In genomic region chr3:102197746-102198145, GRCm38 (mm10) we compare ENCODE assay signal across 13 mouse cellular contexts. TPM values are rescaled to one million over a fixed set of nuclear protein-coding genes. Genes with fewer than 3 reads are reported as not detected.
DNase-seq lines count a peak whose midpoint lies in the region; ATAC-seq lines count a peak whose summit lies in the region.
"Had no signal": no experiment of that assay in that cellular context is flagged by ENCODE, and none has a peak within 500 bp of the region (broad histone marks: within the 10 kb centered on the region; RNA-seq: fewer than 3 reads in every experiment).

No protein-coding gene starts in this region.

- H3K36me3 ChIP-seq in heart, embryonic 16.5 days (ENCODE audit: control insufficient read depth, insufficient read depth): no peaks in the 10 kb centered on the region
- no peaks in the 10 kb centered on the region for H3K36me3 ChIP-seq in midbrain, embryonic 10.5 days
- H3K36me3 ChIP-seq in midbrain, embryonic 13.5 days: no peaks in the 10 kb centered on the region
- no peaks in the 10 kb centered on the region for H3K36me3 ChIP-seq in intestine, embryonic 16.5 days (ENCODE audit: control insufficient read depth, insufficient read depth, low read length)
- H3K36me3 ChIP-seq: midbrain, embryonic 12.5 days had no signal

- H3K4me2 ChIP-seq in heart, embryonic 16.5 days (ENCODE audit: low read depth, low read length): no peak overlapping the region; the same call in 1 of the 2 replicates
- no peak overlapping the region for H3K4me2 ChIP-seq in midbrain, embryonic 13.5 days (replicated peaks)
- H3K4me2 ChIP-seq in intestine, embryonic 16.5 days (ENCODE audit: low read depth, low read length): no peak overlapping the region
- H3K4me2 ChIP-seq: midbrain, embryonic 12.5 days had no signal

- 21% methylated on average over 5 of the region's 5 CpGs for WGBS in heart, embryonic 16.5 days
- WGBS in midbrain, embryonic 10.5 days: 11% methylated on average over 5 of the region's 5 CpGs
- 20% methylated on average over 5 of the region's 5 CpGs for WGBS in midbrain, embryonic 13.5 days
- 17% methylated on average over 5 of the region's 5 CpGs for WGBS in intestine, embryonic 16.5 days

- H3K9ac ChIP-seq in heart, embryonic 16.5 days (ENCODE audit: low read length): no peak overlapping the region
- H3K9ac ChIP-seq in midbrain, embryonic 13.5 days (replicated peaks): no peak overlapping the region
- no peak overlapping the region for H3K9ac ChIP-seq in intestine, embryonic 16.5 days (ENCODE audit: low read depth, low read length)
- H3K9ac ChIP-seq: midbrain, embryonic 12.5 days had no signal

- H3K27ac ChIP-seq in heart, embryonic 16.5 days (ENCODE audit: low read length): peak overlapping the region; percentile 18; the same call in 1 of the 2 replicates
- H3K27ac ChIP-seq in midbrain, embryonic 10.5 days (replicated peaks): no peak overlapping the region; the same call in 1 of the 2 replicates
- H3K27ac ChIP-seq in midbrain, embryonic 13.5 days: no peak overlapping the region
- H3K27ac ChIP-seq in intestine, embryonic 16.5 days (ENCODE audit: low read length): peak overlapping the region; percentile 52
- H3K27ac ChIP-seq: midbrain, embryonic 12.5 days had no signal

- no peaks in the 10 kb centered on the region for H3K27me3 ChIP-seq in heart, embryonic 16.5 days (ENCODE audit: control insufficient read depth, insufficient read depth, low read length)
- peaks cover 98% of the 10 kb centered on the region for H3K27me3 ChIP-seq in midbrain, embryonic 10.5 days (ENCODE audit: low read depth, poor library complexity, severe bottlenecking)
- H3K27me3 ChIP-seq in midbrain, embryonic 13.5 days: peaks cover 80% of the 10 kb centered on the region
- H3K27me3 ChIP-seq in intestine, embryonic 16.5 days (replicated peaks; ENCODE audit: control insufficient read depth, insufficient read depth, low read length): no peaks in the 10 kb centered on the region

- no peak overlapping the region for H3K4me3 ChIP-seq in heart, embryonic 16.5 days (ENCODE audit: low read length)
- no peak overlapping the region for H3K4me3 ChIP-seq in midbrain, embryonic 10.5 days
- no peak overlapping the region for H3K4me3 ChIP-seq in midbrain, embryonic 13.5 days (replicated peaks)
- no peak overlapping the region for H3K4me3 ChIP-seq in intestine, embryonic 16.5 days (ENCODE audit: low read length)
- H3K4me3 ChIP-seq: midbrain, embryonic 12.5 days had no signal

- no peaks in the 10 kb centered on the region for H3K9me3 ChIP-seq in heart, embryonic 16.5 days (replicated peaks; ENCODE audit: control insufficient read depth, low read length)
- H3K9me3 ChIP-seq in midbrain, embryonic 10.5 days (replicated peaks): no peaks in the 10 kb centered on the region
- no peaks in the 10 kb centered on the region for H3K9me3 ChIP-seq in midbrain, embryonic 13.5 days
- H3K9me3 ChIP-seq in intestine, embryonic 16.5 days (ENCODE audit: control insufficient read depth, low read length): no peaks in the 10 kb centered on the region
- H3K9me3 ChIP-seq: midbrain, embryonic 12.5 days had no signal

- H3K4me1 ChIP-seq in heart, embryonic 16.5 days (ENCODE audit: control insufficient read depth, insufficient read depth, low read length): peaks cover 62% of the 10 kb centered on the region
- H3K4me1 ChIP-seq in midbrain, embryonic 10.5 days: peaks cover 83% of the 10 kb centered on the region
- H3K4me1 ChIP-seq in midbrain, embryonic 13.5 days (replicated peaks): peaks cover 29% of the 10 kb centered on the region
- peaks cover 66% of the 10 kb centered on the region for H3K4me1 ChIP-seq in intestine, embryonic 16.5 days (ENCODE audit: control insufficient read depth, insufficient read depth, low read length)

- no peak for DNase-seq in heart, postnatal 25 days (ENCODE audit: low spot score)
- DNase-seq in midbrain, embryonic 10.5 days (ENCODE audit: low spot score): peak; percentile 33
- peak; percentile 24 for DNase-seq in skeletal muscle tissue, adult 2 months (ENCODE audit: low read depth, low spot score)
- DNase-seq in layer of hippocampus, adult 8-10 months (ENCODE audit: low spot score in 2 of 2): no peak
- no peak for DNase-seq in urinary bladder, postnatal 4 days (ENCODE audit: low spot score in 2 of 2)
- DNase-seq: adrenal gland, adult 8-10 months; right cerebral cortex, postnatal 25 days had no signal

- no peak for ATAC-seq in heart, embryonic 16.5 days (replicated peaks; ENCODE audit: extremely low read depth, insufficient read depth, low FRiP score)
- no peak for ATAC-seq in midbrain, embryonic 13.5 days
- ATAC-seq in intestine, embryonic 16.5 days: 0 out of 2 replicates have a peak, but pooled peaks have one; percentile 2
- ATAC-seq: CD4-positive, CD25-positive, alpha-beta regulatory T cell, adult 4 months had no signal

- intact Hi-C loops in heart, postnatal 25 days (cut with DNase I): no loop called here

RNA-seq across cellular contexts. Expression of gene Vangl1, which starts 6.7 kb away (rescaled TPM):
- polyA plus RNA-seq in heart, embryonic 16.5 days (2015; fragmentation: Nextera tagmentation; extraction: Ambion mirVana): 22.9 and 25.3 TPM in 2 replicates
- 10 to 100 TPM; 11.3 to 12.9 TPM for total RNA-seq in heart, postnatal 25 days (2021)
- 11.0 and 13.1 TPM in 2 replicates for polyA plus RNA-seq in midbrain, embryonic 10.5 days (2016; fragmentation: Nextera tagmentation; extraction: Ambion mirVana)
- 5.9 and 7.3 TPM in 2 replicates for polyA plus RNA-seq in midbrain, embryonic 13.5 days (2015; fragmentation: Nextera tagmentation; extraction: Ambion mirVana)
- 18.7 and 20.6 TPM in 2 replicates for polyA plus RNA-seq in intestine, embryonic 16.5 days (2015; fragmentation: Nextera tagmentation; extraction: Ambion mirVana)
- total RNA-seq in layer of hippocampus, adult 8-10 months (2022): 1 to 10 TPM; 5.1 to 8.7 (median 5.4) TPM
- total RNA-seq: neutrophil, adult 5-6 weeks had no signal

Comparison
In these comparisons a context has a peak if more than half of its experiments do, and no peak if none do; other contexts are left out.
1. H3K27ac ChIP-seq: peak in heart, embryonic 16.5 days (single experiment) and intestine, embryonic 16.5 days (single experiment); none in midbrain, embryonic 10.5 days (single experiment) and midbrain, embryonic 13.5 days (single experiment).
2. DNase-seq: peak in midbrain, embryonic 10.5 days (single experiment) and skeletal muscle tissue, adult 2 months (single experiment); none in heart, postnatal 25 days (single experiment), layer of hippocampus, adult 8-10 months (0 of 2) and urinary bladder, postnatal 4 days (0 of 2).